Mouse (Mus musculus) left cerebral cortex, postnatal 10 days (tissue): ENCODE measurements at regions not wholly inside any gene's neighbourhood (a gene's known extent, or its start where the extent isn't known, plus 50 kb on each side); places are given as distances from the start of the nearest gene placed in this dataset.

Experiments used
- DNase-seq, 2 experiments: peaks; one replicate each; pipeline ENCODE4 v3.0.0; 2021 to 2022; ENCODE audit warnings: low spot score in 2 of 2, mixed read lengths in 1 of 2; ENCODE audit errors: extremely low spot score in 1 of 2
- intact Hi-C: fragments of 180-260 bp; cut with DNase I; formaldehyde crosslinking; loops from one replicate; pipeline ENCODE4 v1.15.1; 2025

DNA sequence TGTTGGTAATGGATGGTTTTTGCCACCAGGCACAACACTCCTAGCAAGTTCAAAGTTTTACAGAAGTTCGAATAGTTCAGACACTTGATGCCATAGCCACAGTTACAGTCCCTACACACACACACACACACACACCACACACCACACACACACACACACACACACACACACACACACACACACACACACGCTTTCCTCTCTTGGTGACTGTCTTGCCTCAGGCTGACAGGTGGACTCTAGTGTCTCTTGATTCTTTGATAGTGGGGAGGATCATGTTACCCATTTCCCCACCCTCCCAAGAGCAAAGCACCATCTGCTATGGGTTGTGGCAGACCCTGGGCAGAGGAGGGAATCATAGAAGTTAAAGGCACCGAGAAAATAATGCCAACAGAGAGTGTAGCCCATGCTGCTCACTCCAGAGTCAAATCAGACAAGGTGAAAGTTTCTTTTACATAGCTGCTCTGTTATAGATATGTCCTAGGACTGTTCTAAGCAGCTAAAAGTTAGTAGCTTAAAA lies 75.9 kb downstream of the Klhl25 start:
- DNase-seq = no peak

DNA sequence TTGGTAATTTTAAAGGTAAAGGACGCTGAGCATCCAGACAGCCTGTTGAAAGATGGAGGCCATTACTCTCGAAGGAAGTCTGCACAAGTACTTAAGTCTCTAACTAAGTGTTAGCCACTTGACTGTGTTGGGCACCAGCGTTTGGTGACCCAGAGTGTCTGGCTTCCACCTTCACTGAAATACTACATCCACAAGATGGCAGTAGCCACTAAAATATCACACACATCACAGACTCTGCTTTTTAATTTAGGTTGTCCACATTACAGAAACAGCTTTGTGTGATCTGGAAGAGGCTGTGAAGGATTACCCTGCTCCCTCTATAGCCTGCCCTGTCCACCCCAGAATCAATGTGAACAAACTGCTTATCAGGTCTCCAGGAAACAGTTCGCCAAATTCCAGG lies 79.4 kb downstream of the Klhl25 start:
- intact Hi-C loops = loop anchor here (10.0 kb wide), 1 partner anchor 467 kb away; no protein-coding TSS in a partner anchor

More for the DNA sequence above, 75.9 kb downstream of the Klhl25 start:
- intact Hi-C loops = loop anchor here (10.0 kb wide), 1 partner anchor 471 kb away; no protein-coding TSS in a partner anchor

DNA sequence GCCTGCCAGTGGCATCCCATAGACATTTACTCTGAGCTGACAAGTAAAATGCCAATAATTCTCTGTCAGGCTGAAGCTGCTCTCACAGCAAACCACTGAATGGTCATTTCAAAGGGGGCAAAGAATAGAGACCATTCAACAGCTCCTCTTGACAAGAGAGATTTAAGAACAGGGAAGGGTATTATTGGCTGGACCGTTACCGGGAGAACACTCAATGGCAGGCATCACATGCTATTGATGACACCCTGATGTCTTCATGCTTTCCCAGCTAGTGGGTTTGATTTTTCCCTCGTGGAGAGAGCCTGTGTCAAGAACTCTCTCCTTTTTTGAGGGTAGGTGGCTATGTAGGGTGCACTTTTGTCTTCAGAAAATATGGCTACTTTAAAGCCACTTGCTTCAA lies 95.7 kb downstream of the Klhl25 start:
- intact Hi-C loops = no loop called here
- no peak for DNase-seq

More for the DNA sequence above, 79.4 kb downstream of the Klhl25 start:
- peak in 1 of 2 experiments; percentile 61 for DNase-seq

DNA sequence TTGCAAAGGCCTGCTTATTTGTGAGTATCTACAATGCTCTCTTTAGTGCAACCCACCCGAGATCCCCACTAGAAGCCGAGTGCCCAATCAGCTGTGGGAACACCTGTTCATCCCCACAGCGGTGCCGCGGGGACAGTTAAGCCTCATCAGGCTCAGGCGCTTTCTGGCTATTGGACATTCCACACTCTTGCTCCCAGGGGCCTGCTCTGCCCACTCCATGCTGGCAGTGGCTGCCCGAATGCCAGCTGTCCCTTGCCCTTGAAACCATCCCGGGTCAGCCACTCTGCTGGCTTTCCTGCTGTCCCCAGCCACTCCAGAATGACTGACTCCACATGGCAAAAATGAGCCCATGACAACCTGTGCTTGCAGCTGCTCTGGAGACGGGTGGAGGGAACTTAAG lies 107.6 kb downstream of the Klhl25 start:
- intact Hi-C loops = no loop called here
- DNase-seq = no peak

DNA sequence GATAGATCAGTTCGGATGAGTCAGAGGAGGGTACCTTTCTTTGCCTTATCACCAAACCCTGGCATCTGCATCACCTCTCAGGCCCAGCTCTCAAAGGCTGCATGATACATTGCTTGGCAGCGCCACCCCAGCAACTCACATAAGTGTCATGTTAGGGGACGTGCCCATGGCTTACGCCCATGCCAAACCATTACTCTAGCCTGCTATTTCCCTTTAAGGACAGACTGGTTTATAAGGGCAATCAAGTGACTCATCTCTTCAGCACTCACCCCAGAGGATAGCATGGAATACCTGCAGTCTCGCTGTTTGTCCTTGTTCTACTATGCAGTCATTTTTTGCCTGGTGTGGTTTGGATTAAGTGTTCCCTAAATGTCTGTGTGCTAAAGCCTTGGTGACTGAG lies 109.3 kb downstream of the Klhl25 start:
- intact Hi-C loops = no loop called here
- DNase-seq = no peak

DNA sequence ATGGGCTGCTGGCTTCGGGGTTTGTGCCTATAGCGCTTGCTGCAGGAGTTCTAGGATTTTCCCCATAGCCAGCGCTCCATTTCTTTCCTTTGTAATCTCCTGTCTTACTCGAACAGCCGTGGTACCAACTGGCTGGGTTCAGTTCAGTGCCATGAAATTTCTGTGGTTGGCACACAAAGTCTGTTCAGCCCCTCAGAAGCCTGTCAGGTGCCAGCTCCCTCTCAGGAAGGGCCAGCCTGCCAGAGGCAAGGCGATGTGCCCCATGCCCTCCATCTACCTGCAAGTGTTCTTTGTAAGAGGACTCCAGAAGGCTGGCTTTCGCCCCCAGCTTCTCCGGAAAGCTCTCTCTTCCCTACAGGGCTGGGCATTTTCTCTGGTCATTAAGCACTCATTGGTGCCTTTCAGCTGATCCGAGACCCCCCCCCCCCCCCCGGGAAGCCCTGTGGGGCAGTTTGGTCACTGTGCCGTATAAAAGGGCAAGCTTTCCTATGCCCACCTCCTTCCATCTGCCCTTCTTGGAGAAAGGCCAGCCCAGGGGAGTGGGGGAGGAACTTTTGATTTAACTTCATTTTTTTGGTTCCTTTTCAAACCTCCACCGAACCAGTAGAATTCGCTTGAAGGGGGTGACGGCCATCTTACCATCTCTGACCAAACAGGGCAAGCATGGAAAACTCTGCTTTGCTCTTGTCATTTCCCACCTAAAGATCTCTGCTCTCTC lies 112.0 kb downstream of the Klhl25 start:
- DNase-seq = no peak
- intact Hi-C loops = no loop called here

DNA sequence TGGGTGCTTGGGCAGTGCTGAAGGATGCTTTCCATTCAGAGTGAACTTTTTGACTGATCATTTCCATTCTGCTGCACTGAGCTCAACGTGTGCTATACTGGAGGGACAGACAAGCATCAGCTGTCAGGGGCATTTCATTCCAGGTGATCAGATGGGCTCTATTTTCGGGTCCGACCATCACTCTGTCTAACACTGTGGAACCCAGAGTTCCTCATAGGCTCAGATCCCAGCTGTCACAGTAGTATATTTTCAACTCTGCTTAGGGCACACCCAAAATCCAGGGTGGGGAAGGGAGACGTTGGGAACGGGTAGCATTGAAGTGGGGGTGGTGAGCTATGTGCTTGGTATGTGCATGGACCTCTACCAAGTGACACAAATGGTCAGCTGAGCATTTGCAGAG lies 120.1 kb downstream of the Klhl25 start:
- intact Hi-C loops = no loop called here
- no peak for DNase-seq

DNA sequence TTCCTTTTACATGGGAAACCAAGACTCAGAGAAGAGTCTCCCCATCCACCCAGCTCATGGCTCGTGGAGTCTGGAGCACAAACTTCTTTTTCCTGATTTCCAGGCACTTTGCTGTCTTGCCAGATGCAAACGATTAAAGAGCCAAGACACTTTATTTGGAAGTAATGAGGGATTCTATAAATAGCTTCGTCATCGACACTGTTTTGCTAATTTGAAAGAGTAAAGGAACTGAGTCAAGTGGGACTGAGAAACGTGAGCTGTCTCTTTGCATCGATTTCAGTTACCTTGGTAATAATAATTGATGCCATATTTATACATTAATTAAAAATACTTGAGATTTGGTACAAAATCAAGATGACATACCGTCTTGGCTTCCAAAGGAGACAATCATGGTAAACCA lies 122.8 kb downstream of the Klhl25 start:
- intact Hi-C loops = no loop called here
- DNase-seq = no peak

DNA sequence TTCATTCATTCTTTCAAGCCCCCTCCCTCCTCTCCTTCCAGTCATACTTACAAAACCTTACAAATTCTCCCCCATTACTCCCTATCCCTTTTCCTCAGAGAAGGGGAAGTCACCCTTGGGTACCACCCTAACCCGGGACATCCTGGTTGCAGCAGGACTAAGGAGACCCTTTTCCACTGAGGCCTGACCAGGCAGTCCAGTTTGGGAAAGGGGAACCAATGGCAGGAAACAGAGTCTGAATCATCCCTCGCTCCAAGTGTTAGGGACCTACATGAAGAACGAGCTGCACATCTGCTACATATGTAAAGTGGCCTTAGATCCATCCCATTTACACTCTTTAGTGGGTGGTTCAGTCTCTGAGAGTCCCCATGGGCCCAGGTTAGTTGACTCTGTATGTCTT lies 123.6 kb downstream of the Klhl25 start:
- intact Hi-C loops = no loop called here
- no peak for DNase-seq

DNA sequence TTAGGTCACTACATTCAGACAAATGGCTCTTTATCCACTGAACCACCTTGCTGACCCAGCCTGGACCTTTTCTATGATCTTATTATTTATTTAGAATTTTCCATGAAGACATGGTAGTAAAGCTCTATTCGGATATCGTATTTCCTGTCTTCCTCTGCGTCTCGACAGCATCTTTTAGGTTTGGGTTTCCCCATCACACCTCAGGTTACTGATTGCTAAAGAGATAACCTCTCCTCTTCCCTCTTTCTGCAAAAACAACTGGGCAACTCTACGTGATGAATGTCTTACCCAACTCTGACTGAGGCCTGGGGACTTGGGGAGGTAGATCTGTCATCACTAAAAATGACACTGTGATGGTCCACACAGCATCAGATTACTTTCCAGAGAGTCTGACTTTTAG lies 133.4 kb downstream of the Klhl25 start:
- intact Hi-C loops = no loop called here
- no peak for DNase-seq

DNA sequence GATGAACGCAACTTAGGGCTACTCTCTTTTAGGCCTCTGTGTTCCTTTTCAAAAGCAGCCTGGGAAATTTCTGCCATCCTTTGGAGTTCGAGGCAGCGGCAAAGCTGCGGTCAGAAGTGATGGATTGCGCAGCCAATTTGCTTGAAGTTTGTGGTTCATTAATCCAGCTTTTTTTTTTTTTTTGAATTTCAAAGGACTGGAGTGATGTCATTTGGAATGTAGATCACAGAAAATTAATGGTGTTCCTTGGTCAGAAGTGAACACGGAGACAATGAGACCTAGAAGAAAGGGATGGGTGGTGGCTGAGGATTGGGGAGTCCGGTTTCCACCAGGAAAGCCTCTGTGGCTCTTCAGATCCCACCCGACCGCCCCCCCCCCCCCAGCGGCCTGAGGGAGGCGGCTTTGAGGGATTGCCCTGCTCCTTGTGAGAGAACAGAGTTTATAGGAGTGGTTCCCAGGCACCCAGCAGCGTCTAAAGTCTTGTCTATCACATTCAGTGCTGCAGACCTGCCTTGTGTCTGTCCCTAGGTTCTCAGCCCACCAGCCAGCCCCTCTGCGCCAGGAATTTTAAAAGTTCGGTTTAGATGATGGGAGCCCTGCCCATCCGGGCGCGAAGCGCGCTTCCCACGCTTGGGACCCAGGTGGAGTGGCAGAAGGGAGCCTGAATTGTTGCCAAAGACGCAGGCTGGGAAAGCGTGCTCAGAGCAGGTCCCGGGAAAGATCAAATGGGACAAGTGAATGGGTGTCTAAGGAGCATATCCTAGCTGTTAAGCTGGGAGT lies 135.1 kb downstream of the Klhl25 start:
- intact Hi-C loops = no loop called here
- peak; percentile 52 to 56 for DNase-seq

DNA sequence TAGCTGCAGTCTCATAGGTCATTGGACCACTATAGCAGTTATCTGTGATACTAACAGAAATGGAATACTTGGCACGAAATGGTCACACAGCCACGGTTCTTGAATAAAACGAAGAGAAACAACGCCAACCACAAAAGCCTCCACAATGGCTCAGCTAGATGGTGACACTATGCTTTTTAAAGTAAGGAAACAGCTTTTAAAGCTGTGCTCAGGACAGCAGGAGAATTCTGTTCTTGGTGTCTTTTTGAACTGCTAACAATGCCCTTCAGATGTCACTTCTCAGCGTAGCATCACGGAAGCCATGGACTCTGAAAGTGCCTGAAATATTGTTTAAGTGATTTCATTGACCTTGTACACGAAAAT lies 135.7 kb downstream of the Klhl25 start:
- no peak for DNase-seq
- intact Hi-C loops = no loop called here

DNA sequence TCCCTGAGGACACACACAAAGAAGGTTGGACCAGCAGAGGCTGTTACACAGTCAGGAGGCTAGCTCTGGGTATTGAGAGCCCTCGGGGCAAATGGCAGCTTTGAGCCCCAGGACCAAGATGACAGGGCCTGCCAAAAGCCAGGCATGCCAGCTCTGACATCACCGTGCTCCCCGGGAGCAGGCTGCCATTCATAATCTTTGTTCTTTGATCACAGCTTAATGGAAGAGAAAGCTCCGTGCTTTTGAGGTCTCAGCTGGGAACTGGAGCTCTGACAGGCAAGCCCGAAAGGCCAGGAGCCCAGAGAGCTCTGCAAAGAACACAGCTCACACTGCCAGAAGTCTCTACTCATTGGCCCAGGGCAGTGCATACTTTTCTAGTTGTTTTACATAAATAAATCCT lies 150.7 kb downstream of the Klhl25 start:
- intact Hi-C loops = no loop called here
- peak in 1 of 2 experiments; percentile 16 for DNase-seq

DNA sequence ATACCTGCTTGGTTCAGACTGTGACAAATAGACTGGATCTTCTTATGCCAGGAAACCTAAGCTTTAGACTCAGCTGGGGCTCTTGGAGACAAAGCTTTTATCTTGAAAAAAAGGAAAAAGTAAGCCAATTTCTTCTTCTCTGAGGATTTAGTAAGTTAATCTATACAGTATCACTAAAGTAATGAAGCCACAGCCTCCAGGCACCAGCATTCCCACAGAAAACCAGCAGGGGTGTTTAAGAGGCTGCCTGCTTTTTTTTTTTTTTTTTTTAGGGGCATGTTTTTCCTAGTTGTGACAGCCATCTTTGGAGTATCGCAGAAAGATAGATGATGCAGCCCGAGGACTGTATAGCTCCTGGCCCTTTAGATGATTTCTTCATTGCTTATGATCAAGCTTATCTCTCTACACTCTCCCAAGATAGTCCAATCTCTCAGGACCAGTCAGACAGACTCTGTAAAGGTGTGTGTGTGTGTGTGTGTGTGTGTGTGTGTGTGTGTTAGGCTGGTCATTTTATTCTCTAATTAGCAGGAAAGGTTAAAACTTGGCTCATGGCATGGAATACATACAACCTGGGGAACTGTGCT lies 151.3 kb downstream of the Klhl25 start:
- no peak for DNase-seq
- intact Hi-C loops = no loop called here

DNA sequence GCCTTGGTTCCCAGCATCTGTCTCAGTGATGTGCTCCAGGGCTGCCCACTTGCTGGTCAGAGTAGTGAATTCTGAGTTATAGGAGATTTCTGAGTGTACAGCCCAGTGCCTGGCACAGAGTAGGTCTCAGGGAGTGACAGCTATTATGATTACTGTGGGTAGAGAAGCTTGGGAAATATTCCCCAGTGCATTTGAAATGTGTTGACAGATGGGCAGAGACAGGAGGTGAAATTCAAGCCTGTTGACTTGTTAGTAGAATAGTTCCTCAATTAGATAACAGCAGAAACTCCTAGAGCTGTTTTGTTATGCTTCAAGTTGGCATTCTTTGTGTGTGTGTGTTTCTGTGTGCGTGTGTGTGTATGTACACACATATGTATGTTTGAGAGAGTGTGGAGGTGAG lies 152.9 kb downstream of the Klhl25 start:
- no peak for DNase-seq
- intact Hi-C loops = no loop called here

DNA sequence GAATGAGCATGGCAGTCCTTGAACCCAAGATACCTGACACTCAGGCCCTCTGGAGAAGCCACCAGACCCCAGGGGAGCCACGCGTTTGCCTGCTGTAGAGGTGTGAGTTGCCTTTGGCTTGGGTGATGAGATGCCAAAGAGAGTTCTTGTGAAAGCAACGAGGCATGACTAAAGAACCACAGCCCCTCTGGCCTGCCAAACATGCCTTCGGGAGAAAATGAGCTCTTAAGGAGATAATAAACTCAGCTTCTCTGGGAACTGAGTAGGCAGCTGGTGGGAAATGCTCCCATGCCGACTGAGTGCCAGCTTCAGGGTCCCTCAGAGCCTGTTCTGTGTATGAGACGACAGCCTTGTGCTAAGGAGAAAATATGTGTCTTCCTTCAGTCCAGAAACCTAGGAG lies 160.1 kb downstream of the Klhl25 start:
- intact Hi-C loops = no loop called here
- peak in 1 of 2 experiments; percentile 2 for DNase-seq

DNA sequence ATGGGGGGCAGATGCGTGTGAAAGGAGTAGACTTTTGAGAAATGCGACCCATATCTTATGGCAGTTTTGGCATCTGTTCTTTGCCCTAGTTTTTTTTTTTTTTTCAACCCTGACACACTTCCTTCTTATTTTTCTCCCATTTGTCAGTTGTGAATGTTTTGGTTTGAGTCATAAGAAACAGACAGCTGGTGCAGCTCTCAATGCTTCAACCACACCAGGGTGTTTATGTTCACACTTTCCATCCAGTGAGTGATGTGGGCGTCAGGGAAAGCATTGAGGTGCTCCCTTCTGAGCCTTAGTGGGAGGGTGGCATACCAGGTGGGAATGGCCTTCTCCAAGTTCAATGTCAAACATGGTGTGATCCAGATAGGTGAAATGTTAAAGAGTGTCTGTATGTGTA lies 181.9 kb upstream of the Agbl1 start:
- intact Hi-C loops = no loop called here
- DNase-seq = no peak

DNA sequence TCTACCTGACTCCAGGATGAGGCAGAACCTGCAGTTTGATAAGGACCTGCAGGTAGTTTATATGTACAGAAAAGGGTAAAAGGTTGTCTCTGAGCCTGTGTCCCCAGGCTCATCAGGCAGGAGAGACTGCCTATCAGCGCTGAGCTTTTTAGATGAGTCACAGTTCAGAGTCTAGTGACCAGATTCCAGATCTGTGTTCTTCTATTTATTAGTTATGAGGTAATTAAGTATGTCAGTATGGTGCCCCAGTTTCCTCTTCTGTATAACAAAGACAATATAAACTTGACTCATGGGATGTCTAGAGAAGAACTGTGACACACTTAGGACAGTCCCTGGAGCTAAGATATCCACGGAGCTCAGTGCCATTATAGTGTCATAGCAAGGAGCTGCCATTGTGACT lies 180.3 kb upstream of the Agbl1 start:
- no peak for DNase-seq
- intact Hi-C loops = no loop called here

DNA sequence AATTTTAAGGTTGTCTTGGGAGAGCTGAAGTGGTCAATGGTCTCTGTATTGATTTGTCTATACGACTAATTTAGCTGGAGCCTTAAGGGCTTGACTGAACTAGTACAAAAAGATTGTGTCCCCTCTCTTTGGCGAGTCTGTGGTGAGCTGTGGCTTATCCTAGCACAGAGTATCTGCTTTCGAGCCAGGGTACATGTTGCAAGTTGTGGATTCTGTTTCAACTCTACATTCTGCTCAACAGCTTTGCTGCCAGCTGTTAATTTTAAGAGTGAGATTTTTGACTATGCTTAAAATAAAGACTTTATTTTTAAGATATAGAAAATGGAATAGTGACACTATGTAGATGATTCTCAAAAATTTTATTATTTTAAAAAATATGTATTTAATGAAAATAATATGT lies 175.8 kb upstream of the Agbl1 start:
- intact Hi-C loops = no loop called here
- DNase-seq = peak in 1 of 2 experiments; percentile 34

DNA sequence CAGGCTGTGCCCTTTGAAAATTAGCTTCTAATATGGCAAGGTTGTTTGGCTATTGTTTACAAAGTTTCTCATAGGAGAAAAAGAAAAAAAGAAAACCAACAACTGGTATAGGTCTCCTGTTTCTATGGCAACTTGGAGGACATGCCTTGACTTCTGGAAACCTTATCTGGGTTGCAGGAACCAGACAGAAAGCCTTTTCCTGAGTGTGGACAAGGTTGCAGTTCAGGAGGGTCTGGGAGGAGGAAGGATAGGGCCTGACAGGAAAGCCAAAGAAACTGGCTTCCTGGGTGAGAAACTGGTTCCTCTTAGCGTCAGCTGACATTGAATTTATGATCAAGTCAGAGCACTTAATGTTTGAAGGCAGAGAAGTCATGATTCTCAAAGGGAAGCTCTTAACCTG lies 130.5 kb upstream of the Agbl1 start:
- no peak for DNase-seq
- intact Hi-C loops = no loop called here
